Mouse (Mus musculus) c-Kit-positive CD71-negative TER-119-negative erythroid progenitor cells, embryonic 14.5 days (primary cell): Measurements from ENCODE around the gene Gm20388.
"Not testable (repeated sequence)": the region's sequence is repeated elsewhere in the genome, so short reads cannot be mapped to it uniquely, and the experiment has no call there.

Experiments used
- DNase-seq: peaks from one replicate; pipeline ENCODE4 v3.0.0-alpha.2; 2013; ENCODE audit warnings: low read depth

The Gm20388 gene

DNA sequence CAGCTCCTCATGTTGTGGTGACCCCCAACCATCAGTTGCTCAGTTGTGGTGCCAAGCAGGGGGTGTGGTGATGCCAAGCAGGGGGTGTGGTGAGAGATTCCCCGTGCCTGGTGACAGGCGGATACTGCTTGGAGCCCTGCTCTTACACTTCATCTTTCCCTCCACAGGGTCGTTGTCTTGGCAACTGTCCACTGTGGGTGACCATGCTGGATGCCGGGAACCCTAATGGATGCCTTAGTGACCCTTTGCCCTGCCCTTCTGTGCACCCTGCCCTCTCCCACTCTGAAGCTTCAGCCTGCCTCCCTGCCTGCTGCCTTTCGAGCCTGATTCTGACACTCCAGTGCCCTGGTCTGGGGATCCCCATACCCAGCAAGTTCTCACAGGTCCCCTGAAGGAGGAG lies 427.0 kb downstream of the Gm20388 start:
- no peak for DNase-seq

DNA sequence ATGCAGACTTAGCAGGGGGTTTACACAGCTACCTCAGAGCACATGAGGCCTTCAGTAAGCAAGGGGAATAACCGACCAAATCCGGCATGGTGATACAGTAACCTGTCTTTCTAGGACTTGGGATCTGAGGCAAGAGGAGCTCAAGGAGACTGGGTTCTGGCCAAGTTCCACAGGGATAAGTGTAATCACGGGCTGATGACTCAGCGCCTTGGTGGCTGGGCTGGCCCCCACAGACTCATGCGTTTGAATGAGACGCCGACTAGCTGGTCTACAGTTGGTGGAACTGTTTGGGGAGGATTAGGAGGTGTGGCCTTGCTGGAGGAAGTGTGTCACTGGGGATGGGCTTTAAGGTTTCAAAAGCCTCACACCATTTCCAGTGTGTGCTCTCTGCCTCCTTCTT lies 428.0 kb downstream of the Gm20388 start:
- no peak for DNase-seq

DNA sequence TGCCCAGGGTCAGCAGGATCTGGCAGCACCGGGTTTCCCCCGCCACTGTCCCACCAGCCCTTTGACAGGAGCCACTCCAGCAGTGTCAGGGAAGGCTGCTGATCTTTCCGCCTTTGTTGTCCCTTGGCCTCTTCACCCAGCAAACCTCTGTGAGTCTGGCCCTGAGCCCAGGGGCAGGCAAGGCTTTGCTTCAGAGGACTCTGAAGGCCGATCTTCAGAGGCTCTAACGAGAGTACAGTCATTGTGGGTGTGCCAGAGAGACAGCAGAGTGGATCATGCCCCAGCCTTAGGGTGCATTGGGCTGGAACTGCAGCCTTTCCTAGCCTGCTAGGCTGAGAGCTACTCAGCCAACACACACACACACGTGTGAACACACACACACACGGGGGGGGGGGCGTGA lies 429.1 kb downstream of the Gm20388 start:
- no peak for DNase-seq

DNA sequence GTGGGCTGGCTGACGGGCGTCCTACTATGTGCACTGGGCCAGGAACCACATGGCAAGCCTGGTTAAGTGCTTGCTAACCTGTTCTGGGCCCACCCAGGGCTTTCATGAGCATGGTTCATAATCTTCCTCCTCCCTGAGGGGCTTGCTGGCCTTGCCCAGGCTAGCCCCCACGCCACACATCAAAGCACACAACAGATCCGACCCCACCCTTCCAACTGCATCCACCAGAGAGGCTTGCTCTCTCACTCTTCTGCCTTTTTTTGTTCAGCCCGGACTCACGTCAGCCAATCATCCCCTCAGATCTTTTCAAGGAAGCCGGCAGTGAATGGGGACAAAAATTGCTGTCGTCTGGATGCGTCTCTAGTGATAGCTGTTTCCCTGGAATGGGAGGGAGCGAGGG lies 430.5 kb downstream of the Gm20388 start:
- DNase-seq = no peak

DNA sequence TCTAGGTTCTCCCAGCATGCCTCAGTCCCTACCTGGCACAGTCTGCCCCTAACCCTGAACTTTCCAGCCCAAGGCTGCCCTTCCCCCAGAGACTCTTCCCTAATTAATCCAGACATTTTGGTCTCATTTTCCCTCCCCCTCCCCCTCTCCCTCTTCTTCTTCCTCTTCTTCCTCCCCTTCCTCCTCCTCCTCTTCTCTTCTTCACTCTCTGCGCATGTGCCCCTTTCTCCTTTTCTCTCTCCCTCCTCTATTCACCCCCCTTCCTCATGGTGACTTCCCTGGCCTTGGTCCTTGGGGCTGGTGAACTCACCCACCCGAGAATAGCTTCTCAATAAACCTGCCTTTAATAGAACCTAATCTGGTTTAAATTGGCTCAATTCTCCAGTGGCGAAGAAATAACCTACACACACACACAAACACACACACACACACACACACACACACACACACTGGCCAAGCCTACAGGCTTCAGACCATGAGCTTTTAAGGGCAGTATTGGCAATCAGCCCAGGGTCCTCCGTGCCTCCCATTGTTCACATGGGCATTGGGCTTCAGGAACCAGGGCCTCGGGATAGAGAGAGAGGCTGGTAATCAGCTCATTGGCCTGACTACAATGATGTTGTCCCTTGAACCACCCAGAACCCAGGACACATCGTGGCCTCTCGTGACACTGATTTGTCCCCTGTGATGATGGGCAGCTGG lies 432.4 kb downstream of the Gm20388 start:
- DNase-seq = no peak

DNA sequence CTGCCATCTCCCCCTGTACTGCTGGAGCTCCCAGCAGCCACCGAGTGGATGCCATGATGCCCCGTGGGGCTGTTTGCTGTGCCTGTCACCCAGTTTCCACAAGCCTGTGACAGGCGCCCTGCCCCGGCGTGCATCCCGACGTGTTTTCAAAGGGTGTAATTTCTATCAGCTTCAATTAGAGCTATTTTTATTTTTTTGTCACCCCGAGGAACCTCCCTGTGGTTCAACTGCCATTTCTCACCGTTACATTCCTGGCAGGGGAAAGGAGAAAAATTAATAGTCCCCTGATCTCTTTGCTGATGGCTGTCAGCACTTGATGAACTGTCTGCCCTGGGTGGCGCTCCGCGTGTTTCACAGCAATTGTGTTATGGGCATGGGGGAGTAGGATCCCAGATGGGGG lies 432.9 kb downstream of the Gm20388 start:
- no peak for DNase-seq

DNA sequence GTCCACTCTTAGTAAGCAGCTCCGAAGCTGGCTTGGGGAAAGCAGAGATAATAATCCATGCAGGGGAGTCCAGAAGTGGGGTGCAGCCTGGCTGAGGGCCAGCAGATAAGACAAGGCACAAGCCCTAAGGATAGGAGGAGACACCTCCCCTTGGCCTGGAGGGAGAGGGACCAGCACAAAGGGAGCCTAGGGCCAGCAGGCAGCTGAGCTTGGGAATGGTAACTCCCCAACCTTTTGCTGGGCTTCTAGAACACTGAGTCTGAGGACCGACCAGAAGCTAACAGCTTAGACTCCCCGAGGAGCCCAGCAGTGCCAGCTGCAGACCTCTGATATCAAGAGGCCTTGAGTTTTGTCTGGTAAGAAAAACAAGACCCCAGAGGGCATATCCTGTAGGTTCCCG lies 433.5 kb downstream of the Gm20388 start:
- DNase-seq = no peak

DNA sequence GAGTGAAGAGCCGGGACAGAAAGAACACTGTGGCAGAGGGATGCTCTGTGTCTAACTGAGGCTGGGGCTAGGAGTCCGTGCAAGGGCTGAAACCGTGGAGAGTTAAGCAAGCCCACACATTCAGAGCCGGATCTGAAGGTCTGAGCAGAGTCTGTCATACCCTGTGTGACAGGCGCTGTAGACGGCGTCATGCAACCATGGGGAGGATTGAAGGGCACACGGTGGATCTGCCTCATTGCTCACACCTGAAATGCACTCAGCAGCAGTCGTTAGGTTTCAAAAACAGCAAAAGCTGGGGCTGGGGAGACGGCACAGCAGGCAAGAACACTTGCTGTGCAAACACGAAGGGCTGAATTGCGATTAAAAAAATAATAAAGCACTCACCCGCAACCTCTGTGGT lies 433.9 kb downstream of the Gm20388 start:
- no peak for DNase-seq

DNA sequence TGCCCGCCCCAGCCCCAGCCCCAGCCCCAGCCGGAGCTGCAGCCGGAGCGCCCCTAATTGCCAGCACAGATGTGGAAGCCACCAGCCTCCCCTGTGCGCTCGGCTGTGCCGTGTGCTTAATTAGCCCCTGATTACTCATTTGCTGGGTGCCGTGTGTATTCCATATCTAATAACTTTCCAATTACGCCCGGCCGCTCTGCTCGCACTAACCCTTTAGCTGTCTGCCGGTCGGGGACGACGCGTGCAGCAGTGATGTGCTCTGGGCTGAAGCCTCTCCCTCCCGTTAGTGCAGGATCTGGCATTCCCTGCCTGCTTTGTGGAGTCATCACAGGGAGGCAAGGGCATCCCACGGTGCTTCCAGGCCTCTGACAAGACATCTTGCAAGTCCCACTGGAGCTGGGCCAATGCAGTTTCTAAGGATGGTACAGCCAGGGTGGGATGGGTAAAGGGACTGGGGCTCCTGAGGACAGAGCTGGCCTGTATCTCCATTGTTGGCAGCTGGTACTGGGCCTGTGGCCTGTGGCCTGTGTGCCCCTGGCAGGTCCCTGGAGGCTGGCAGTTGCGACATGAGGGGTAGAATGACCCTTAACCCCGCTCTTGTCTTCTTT lies 437.2 kb downstream of the Gm20388 start:
- no peak for DNase-seq

DNA sequence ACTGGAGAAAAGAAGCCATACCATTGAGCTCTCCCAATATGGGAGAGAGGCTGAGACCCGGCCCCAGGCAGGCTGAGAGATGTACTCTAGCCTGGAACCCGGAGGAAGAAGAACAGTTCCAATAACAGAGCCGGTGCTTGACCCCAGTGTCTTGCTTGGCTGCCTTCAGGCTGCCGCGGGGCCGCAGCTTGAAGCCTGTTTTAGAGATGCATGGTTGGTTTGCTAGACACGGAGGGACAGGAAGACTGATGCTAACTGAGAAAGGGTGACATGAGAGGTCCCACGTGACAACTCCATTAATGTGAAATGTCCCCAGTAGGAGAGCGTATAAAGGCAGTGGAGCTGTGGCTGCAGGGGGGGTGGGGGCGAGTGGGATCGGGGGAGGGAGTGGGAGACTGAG lies 438.3 kb downstream of the Gm20388 start:
- no peak for DNase-seq

DNA sequence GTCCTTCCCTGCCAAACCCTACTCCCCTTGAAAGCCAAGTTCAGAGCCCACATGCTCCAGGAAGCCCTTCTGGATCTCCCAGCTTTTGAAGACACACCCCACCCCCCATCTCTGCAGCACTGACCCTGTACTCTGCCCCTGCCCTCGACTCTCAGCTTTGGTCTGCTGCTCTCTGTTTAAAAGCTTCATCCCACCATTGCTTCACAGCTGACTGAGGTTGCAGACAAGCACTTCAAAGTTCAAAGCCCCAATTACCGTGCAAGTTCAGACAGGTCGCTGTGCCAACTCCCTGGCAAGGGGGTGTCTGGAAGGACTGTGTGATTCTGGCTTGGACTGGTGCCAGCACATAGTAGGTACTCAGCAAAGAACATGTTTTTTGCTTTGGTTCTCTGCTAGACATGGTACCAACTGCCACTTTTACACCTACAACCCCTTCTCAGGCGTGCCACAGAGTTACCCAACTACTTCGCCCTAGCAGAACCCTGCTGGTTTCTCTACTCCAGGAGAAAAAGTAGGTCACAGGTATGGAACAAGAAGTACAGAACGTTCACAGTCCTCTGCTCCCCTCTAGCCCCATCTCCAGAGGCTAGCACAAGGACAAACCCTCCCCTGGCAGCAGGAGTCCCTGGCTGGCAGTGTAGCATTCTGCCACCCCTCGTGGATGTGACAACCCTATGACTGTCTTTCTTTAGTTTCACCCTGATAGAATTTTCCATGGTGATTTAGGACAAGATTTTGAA lies 440.9 kb downstream of the Gm20388 start:
- DNase-seq = no peak

DNA sequence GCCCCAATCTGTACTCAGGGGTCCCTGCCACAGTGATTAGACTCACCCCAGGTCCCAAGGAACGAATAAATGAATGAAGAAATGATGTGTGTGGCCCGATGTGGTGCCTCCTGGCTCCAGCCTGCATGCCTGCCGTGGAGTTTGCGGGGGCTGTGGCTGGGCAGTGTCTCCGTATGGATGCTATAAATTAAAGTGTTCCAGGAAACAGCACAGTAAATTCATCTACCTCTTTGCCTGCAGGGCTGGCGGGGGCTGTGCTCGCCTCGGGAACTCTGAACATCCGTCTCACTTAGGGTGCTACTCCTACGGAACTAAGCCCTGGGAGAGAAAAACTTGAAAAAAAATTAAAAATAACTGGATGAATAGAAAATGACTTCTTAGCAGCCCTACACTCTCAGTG lies 441.5 kb downstream of the Gm20388 start:
- no peak for DNase-seq

DNA sequence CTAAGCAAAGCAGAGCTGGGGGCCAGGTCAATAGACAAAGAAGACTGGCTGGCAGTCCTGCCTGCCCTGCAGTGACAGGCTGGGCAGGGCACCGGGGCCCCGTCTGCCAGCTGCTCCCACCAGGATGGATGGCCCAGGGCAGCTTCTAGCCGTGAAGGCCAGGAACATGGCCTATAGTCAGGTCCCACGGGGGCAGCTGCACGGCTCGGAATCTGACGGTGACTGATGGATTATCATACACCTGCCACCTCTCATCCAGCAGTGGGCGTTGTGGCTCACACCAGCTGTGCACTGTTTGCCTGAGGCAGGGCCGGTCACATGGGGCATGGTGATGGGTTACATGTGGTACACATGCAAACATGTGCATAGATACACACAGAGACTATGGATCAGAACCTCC lies 445.4 kb downstream of the Gm20388 start:
- DNase-seq = no peak

DNA sequence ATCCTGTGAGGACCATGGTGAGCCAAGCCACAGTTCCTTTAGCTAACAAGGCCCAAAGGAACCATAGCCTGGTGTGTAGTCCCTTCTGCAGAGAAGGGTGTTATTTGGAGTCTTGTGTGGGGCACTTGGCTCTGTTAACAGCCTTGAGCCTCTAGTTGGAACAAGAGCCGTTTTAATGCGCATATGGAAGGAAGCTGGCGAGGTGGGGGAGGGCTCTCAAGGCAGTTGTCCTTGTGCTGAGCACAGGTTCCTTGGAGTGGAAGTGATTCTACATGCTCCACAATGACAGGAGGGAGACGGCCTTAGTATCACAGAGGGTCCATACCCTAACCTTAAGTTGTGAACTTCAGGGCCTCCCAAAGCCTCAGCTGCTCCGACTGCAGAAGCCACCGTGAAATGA lies 446.9 kb downstream of the Gm20388 start:
- no peak for DNase-seq

DNA sequence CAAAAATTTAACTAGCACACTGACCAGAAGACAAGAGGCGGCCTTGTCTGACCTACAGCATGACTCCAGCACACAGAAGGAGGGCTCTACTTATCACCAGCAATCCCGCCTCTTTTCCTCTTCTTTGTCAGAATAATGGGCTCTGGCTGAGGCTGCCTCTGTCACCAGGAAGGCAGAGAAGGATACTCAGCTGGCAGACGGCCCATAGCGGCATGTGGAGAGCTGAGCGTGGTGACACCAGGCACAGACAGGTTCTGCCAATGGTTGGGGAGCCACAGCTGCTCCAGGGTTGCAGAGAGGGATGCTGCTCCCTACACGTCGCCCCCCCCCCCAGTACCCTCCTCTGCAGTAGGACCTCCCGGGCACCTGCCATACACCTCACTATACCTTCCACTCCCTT lies 450.7 kb downstream of the Gm20388 start:
- no peak for DNase-seq

DNA sequence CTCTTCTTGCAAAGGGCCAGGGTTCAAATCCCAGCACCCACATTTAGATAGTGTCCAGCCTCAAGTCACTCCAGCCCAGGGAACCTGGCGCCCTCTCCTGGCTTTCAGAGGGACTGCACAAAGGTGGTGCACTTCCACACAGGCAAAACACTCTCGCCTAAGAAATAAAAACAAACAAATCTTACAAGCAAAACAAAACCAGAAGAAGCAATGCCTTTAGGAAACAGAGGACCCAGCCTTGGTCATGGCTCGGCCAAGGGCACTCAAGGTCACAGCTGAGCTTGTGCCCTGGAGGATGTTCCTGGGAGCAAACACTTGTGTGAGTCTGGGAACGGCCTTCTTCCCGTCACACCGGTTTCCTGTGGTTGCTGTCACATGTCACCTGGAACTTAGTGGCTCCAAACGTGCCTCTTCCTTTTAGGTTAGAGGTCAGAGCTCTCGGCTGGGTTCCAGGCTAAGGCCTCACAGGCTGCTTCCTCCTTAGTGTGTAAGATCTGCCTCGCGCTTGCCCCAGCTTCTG lies 453.0 kb downstream of the Gm20388 start:
- DNase-seq = no peak

DNA sequence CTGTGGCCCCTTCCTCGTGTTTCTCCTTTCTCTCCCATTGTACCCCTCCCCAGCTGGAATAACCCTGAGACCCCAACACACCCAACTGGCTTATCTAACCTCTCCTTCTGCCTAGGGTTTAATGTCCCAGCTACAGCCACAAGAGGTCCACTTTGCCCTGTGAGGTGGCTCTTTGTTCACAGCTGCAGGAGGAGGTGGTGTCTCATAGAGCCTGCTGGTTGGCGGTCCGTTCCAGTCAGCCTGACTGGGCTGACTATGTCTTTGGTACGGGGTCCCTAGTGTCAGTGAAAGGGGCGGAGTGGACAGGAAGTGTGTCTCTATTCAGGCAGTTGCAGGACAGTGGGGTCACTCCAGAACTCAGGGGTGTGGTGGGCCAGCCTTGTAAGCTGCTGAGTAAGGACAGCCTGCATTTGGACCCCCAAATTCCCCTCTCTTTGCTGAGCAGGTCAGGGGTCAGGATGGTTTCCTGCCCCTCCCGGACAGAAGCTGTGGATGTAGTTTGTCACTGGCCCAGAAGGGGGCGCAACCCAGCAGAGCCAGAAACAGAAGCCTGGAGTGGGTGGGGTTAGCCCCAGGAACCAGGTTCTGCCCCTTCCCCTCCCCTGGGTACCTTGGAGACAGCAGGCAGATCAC lies 453.6 kb downstream of the Gm20388 start:
- no peak for DNase-seq

DNA sequence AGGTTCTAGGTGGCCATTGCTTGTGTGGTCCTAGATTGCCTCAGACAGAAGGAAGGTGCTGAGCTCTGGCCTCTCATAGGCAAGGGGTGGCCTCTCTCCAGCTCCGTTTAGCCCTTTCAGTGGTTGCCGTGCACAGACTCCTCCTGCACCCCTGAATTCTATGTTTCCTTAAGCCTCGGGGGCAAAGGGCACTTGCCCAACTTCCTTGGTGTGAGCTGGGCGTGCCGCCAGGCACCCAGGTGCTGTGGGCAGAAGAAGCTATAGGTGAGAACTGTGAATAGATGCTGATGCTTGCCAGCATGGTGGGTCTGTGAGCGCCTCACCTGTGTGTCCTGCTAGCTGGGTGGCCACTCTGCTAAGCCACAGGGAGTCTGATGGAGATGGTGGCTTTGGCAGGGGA lies 456.2 kb downstream of the Gm20388 start:
- DNase-seq = no peak

DNA sequence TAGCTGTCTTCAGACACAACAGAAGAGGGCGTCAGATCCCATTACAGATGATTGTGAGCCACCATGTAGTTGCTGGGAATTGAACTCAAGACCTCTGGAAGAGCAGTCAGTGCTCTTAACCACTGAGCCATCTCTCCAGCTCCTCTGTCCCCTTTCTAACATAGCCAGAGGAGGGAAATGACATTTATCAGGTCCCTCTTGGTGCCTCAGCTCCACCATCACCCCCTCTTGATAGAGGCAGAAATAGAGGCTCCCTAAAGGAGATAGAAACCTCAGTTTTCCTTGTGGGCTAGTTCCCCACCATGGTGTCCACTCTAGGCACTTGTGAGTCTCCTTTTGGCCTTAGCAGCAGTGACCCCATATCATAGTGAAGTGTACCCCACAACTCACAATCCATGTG lies 457.6 kb downstream of the Gm20388 start:
- DNase-seq = not testable (repeated sequence)

DNA sequence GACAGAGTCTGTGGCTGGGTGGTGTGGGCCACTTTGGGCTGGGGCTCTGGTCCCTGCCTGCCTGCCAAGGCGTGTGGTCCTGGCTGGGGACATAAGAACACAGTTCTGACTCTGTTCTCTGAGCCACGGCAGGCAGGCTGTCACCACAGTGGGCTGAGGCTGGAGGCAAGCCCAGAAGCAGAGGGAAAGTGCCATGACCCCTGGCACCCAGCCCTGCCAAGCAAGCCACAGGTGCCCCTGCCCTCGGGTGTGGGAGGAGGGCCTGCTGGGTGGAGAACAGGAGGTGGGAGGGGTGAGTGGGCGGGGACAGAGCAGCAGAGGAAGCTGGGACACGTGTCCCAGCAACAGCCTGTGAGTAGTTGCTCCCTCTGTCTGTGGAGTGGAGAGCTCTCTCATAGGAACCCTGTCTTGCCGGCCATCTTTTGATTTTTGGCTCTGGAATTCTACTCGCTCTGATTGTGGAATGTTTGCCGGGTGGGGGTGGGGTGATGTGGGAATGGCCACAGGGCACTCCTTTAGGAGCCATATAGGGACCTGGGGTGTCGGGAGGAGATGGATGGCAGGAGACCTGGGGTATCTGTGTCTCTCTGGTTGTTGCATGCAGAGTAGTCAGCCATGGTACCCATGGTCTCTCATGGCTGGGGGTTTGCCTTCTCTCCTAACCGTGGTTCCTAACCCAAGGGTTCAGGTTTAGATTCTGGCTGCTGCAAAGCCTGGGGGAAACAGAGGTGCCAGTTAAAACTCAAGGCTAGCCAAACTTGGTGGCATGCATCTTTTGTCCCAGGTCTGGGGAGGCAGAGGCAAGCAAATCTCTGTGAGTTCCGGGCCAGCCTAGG lies 458.4 kb downstream of the Gm20388 start:
- no peak for DNase-seq

DNA sequence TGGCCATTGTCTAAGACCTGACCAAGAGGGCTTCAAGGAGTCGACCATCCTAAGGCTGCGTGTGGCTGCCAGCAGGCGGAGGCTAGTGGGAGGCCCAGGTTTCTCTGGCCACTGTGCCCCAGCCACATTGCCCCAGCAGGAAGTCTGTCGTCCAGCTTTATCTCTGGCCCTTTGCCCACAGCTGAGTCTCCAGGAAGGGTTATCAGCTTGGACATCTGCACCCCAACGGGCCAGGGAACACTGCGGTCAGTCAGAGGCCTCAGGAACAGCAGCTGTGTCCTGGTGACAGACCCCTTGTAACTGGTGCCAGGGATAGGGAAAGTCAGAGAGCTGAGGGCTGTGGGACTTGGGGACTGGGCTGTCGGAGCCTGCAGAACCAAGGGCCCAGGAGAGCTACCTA lies 459.3 kb downstream of the Gm20388 start:
- no peak for DNase-seq

DNA sequence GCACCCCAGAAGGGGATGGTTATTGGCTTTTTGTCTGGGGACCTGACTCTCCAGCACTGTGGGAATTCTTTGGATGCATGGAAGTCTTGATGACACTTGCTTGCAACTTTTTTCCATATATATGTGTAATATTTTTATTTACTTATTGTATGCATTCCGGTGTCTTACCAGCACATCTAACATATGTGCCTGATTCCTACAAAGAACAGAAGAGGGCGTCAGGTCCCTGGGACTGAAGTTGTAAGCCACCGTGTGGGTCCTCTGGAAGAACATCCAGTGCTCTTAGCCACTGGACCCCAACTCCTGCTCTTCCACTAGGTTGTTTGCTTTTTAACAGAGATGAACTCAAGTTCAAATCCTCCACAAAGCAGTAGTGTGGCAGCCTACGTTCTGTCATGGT lies 459.8 kb downstream of the Gm20388 start:
- DNase-seq = no peak
